Mouse (Mus musculus) midbrain, embryonic 14.5 days (tissue): ENCODE results near the gene Sgms2. TPM values are rescaled to one million over a fixed set of nuclear protein-coding genes. Genes with fewer than 3 reads are reported as not detected.

Source experiments
- ATAC-seq: fragments of 200-750 bp; cut with Nextera tagmentation; 2 replicates; pipeline ENCODE4 v1.8.0; 2017; ENCODE audit warnings: moderate number of reproducible peaks, moderate library complexity; ENCODE audit not compliant: low FRiP score, low TSS enrichment
- DNase-seq: peaks from one replicate; pipeline ENCODE4 v3.0.0-alpha.2; 2015
- H3K27ac ChIP-seq: fragments of 300-500 bp; sonication (generic); replicated peaks from 2 replicates; pipeline ENCODE4 v1.5.1; 2014; ENCODE audit warnings: mild to moderate bottlenecking, low read depth, low read length, moderate library complexity
- H3K27me3 ChIP-seq: fragments of 300-500 bp; sonication (generic); 2 replicates; pipeline ENCODE4 v1.6.1; 2014; ENCODE audit warnings: low read length, control low read depth, mixed read lengths; ENCODE audit not compliant: control insufficient read depth, insufficient read depth
- H3K36me3 ChIP-seq: fragments of 300-500 bp; sonication (generic); 2 replicates; pipeline ENCODE4 v1.6.1; 2014; ENCODE audit warnings: low read length, control low read depth; ENCODE audit not compliant: control insufficient read depth, insufficient read depth
- H3K4me1 ChIP-seq: fragments of 300-500 bp; sonication (generic); 2 replicates; pipeline ENCODE4 v1.6.1; 2014; ENCODE audit warnings: mild to moderate bottlenecking, antibody characterized with exemption, low read length, control low read depth; ENCODE audit not compliant: control insufficient read depth, insufficient read depth
- H3K4me2 ChIP-seq: fragments of 300-500 bp; sonication (generic); 2 replicates; pipeline ENCODE4 v1.6.1; 2014; ENCODE audit warnings: mild to moderate bottlenecking, low read length, moderate library complexity
- H3K4me3 ChIP-seq: fragments of 300-500 bp; sonication (generic); replicated peaks from 2 replicates; pipeline ENCODE4 v1.5.1; 2014; ENCODE audit warnings: low read depth, low read length
- H3K9ac ChIP-seq: fragments of 300-500 bp; sonication (generic); replicated peaks from 2 replicates; pipeline ENCODE4 v1.6.1; 2014; ENCODE audit warnings: mild to moderate bottlenecking, low read length, moderate library complexity
- H3K9me3 ChIP-seq: fragments of 300-500 bp; sonication (generic); 2 replicates; pipeline ENCODE4 v1.6.1; 2016; ENCODE audit warnings: low read length, control low read depth, mixed read lengths; ENCODE audit not compliant: control insufficient read depth
- WGBS: fragments of 180-500 bp; shearing (Covaris S2); extraction: QIAGEN DNeasy Blood & Tissue Kit; methylation state at CpG from one replicate; pipeline ENCODE4 v1.1.7; 2014; 5-methylcytosine and 5-hydroxymethylcytosine counted together
- polyA plus RNA-seq: library from polyadenylated mRNA; unstranded; fragments of >200 nt; fragmentation: Nextera tagmentation; extraction: Ambion mirVana; gene quantifications from 2 replicates; pipeline ENCODE4 v1.2.1, GENCODE M21; 2014

The Sgms2 gene
- polyA plus RNA-seq, 1 experiment from 2014 or later: 0.93 TPM

- Histone ChIP-seq H3K4me1 (peaks cover 2% of the 10 kb centered on the region; the same call in 1 of the 2 replicates), H3K27me3 (no peaks in the 10 kb centered on the region), H3K9ac (no peak overlapping the region), H3K4me2 (no peak overlapping the region), H3K36me3 (no peaks in the 10 kb centered on the region), H3K9me3 (no peaks in the 10 kb centered on the region), H3K4me3 (no peak overlapping the region), H3K27ac (no peak overlapping the region)
- ATAC-seq (no peak), DNase-seq (no peak)
- 95% methylated on average over 6 of the region's 6 CpGs for WGBS
Measured at GRCm38 (mm10) chr3:131466371-131466770, 24.8 kb downstream of the Sgms2 start.

- Histone ChIP-seq H3K4me3 (no peak overlapping the region), H3K27me3 (no peaks in the 10 kb centered on the region), H3K4me2 (no peak overlapping the region), H3K4me1 (no peaks in the 10 kb centered on the region), H3K9me3 (no peaks in the 10 kb centered on the region), H3K27ac (no peak overlapping the region), H3K9ac (no peak overlapping the region), H3K36me3 (no peaks in the 10 kb centered on the region)
- DNase-seq (no peak), ATAC-seq (no peak)
- 94% methylated on average over 3 of the region's 3 CpGs for WGBS
Measured at GRCm38 (mm10) chr3:131465536-131466260, 25.5 kb downstream of the Sgms2 start.

GRCm38 (mm10) chr3:131372996-131373395 is 118.2 kb downstream of the Sgms2 start:
- Histone ChIP-seq H3K9ac (no peak overlapping the region), H3K4me1 (no peaks in the 10 kb centered on the region), H3K9me3 (no peaks in the 10 kb centered on the region), H3K36me3 (no peaks in the 10 kb centered on the region), H3K27me3 (no peaks in the 10 kb centered on the region), H3K27ac (no peak overlapping the region), H3K4me3 (no peak overlapping the region), H3K4me2 (no peak overlapping the region)
- ATAC-seq (no peak), DNase-seq (no peak)
- WGBS: 83% methylated on average over 7 of the region's 7 CpGs

GRCm38 (mm10) chr3:131368678-131369077 is 122.5 kb downstream of the Sgms2 start:
- DNase-seq (no peak), ATAC-seq (no peak)
- 92% methylated on average over 8 of the region's 8 CpGs for WGBS

GRCm38 (mm10) chr3:131367452-131367851 is 123.8 kb downstream of the Sgms2 start:
- ATAC-seq (no peak), DNase-seq (no peak)
- 89% methylated on average over 4 of the region's 4 CpGs for WGBS
- Histone ChIP-seq H3K9ac (no peak overlapping the region), H3K9me3 (no peaks in the 10 kb centered on the region), H3K4me2 (no peak overlapping the region), H3K4me3 (no peak overlapping the region), H3K4me1 (no peaks in the 10 kb centered on the region), H3K36me3 (no peaks in the 10 kb centered on the region), H3K27ac (no peak overlapping the region), H3K27me3 (no peaks in the 10 kb centered on the region)

More at GRCm38 (mm10) chr3:131368678-131369077, 122.5 kb downstream of the Sgms2 start:
- Histone ChIP-seq H3K4me3 (no peak overlapping the region), H3K27me3 (no peaks in the 10 kb centered on the region), H3K36me3 (no peaks in the 10 kb centered on the region), H3K4me1 (no peaks in the 10 kb centered on the region), H3K27ac (no peak overlapping the region), H3K9ac (no peak overlapping the region), H3K4me2 (no peak overlapping the region), H3K9me3 (no peaks in the 10 kb centered on the region)

GRCm38 (mm10) chr3:131364632-131365446 is 126.4 kb downstream of the Sgms2 start:
- ATAC-seq: no peak
- no peak overlapping the region for H3K4me2 ChIP-seq
- 76% methylated on average over 23 of the region's 23 CpGs for WGBS

GRCm38 (mm10) chr3:131364194-131364593 is 127.0 kb downstream of the Sgms2 start:
- H3K27ac ChIP-seq: 0 out of 2 replicates have a peak overlapping the region, but pooled peaks have one; percentile 6
- WGBS: 80% methylated on average over 8 of the region's 8 CpGs
- no peaks in the 10 kb centered on the region for H3K9me3 ChIP-seq
- H3K4me3 ChIP-seq: no peak overlapping the region
- H3K4me1 ChIP-seq: no peaks in the 10 kb centered on the region
- DNase-seq (peak; percentile 1), ATAC-seq (no peak)
- no peak overlapping the region for H3K4me2 ChIP-seq
- no peaks in the 10 kb centered on the region for H3K36me3 ChIP-seq
- no peak overlapping the region for H3K9ac ChIP-seq
- H3K27me3 ChIP-seq: no peaks in the 10 kb centered on the region

More at GRCm38 (mm10) chr3:131364632-131365446, 126.4 kb downstream of the Sgms2 start:
- Histone ChIP-seq H3K27ac (0 out of 2 replicates have a peak overlapping the region, but pooled peaks have one; percentile 6), H3K36me3 (no peaks in the 10 kb centered on the region), H3K9ac (no peak overlapping the region), H3K9me3 (no peaks in the 10 kb centered on the region), H3K27me3 (no peaks in the 10 kb centered on the region), H3K4me3 (no peak overlapping the region), H3K4me1 (no peaks in the 10 kb centered on the region)
- DNase-seq: peak; percentile 46

GRCm38 (mm10) chr3:131363602-131364001 is 127.6 kb downstream of the Sgms2 start:
- Histone ChIP-seq H3K27ac (no peak overlapping the region), H3K36me3 (no peaks in the 10 kb centered on the region), H3K4me1 (no peaks in the 10 kb centered on the region), H3K9me3 (no peaks in the 10 kb centered on the region), H3K4me3 (no peak overlapping the region), H3K27me3 (no peaks in the 10 kb centered on the region), H3K4me2 (no peak overlapping the region), H3K9ac (no peak overlapping the region)
- WGBS: 93% methylated on average over 14 of the region's 14 CpGs
- ATAC-seq (no peak), DNase-seq (no peak)
